Mouse (Mus musculus) MEL (cell line): ENCODE measurements around the gene Letm1.

ENCODE experiments used
- CTCF ChIP-seq, 3 experiments: IDR thresholded peaks in 2 of 3; conservative IDR thresholded peaks in 1 of 3; 2 replicates each; pipeline ENCODE4 v1.5.1; 2011 to 2012; ENCODE audit warnings: low read length in 3 of 3, low read depth in 2 of 3, mild to moderate bottlenecking in 2 of 3, improper control_type of control experiment in 1 of 3, inconsistent platforms in 1 of 3, mixed read lengths in 1 of 3, moderate library complexity in 1 of 3; ENCODE audit not compliant: control insufficient read depth in 1 of 3, insufficient read depth in 1 of 3, poor library complexity in 1 of 3, severe bottlenecking in 1 of 3
- USF1 ChIP-seq: IDR thresholded peaks from 2 replicates; pipeline ENCODE4 v1.6.1; 2014; ENCODE audit warnings: low read depth, mild to moderate bottlenecking, inconsistent platforms, low read length, improper control_type of control experiment, moderate library complexity

DNA sequence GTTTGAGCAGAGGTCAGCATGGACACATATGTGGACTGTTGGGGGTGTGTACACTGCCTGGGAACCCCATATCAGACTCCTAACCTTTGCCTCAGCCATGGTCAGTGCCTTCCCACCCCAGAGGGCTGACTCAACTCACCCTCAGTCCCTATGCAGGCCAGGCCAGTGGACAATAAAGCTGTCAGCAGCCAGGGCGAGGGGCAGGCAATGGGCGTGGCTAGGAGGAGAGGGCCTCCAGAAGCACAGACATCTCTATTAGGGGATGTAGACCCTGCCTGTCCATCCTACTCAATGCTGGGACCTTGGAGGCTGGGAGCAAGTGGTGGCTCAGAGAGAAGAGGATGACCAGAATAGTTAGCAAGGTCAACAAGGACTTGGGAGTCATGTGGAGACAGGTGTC, 67.4 kb downstream of the Letm1 start:
- TF ChIP-seq USF1 (no peak), CTCF (IDR thresholded peaks at IDR 0.05 in 2 of 3, conservative IDR thresholded peaks at IDR 0.05 in 1 of 3; ENCODE audit: control insufficient read depth in 1 of 3, insufficient read depth in 1 of 3, low read depth in 2 of 3, low read length in 3 of 3, poor library complexity in 1 of 3, severe bottlenecking in 1 of 3) (no peak)
